Mouse (Mus musculus): ENCODE results near the gene Runx1.

Runx1 gene

GRCm38 (mm10) chr16:92645423-92646115 lies 180.4 kb downstream of the Runx1 start:
- no peak for DNase-seq

DNA sequence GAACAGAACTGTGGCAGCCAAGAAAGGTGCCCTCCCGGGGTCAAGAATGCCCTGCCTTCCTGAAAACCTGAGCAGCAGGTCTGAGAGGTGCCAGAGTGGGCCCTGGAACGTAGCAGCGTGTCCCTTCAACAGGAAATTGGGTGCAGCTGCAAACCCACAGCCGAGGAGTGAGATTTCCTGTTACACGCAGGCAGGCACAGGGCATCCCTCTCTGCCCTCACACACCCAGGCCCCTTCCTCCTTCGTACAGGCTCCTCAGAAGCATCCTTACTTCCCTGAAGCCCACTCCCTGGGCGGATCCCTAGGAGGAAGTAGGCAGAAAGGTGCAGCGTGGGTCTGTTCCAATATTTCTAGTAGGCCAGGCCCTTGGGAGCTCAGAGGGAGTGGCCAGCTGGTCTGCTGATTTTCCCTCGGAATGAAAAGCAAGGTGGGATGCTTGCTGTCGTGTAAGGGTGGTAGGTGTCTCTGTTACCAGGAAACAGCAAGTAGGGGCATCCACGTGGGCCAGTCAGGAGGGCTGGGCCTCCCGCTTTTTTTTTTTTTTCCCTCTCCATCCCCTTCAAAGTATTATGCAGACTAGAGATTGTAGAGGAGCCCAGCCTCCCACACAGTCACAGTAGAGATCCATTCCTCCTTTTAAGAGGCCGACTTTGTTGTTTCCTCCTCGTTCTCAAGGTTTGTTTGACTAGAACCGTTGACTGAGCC lies 181.1 kb downstream of the Runx1 start:
- DNase-seq, result no peak

GRCm38 (mm10) chr16:92644315-92644714 lies 181.6 kb downstream of the Runx1 start:
- no peak for DNase-seq

- no peak for DNase-seq
Observed at GRCm38 (mm10) chr16:92642283-92642682, 183.7 kb downstream of the Runx1 start.

DNA sequence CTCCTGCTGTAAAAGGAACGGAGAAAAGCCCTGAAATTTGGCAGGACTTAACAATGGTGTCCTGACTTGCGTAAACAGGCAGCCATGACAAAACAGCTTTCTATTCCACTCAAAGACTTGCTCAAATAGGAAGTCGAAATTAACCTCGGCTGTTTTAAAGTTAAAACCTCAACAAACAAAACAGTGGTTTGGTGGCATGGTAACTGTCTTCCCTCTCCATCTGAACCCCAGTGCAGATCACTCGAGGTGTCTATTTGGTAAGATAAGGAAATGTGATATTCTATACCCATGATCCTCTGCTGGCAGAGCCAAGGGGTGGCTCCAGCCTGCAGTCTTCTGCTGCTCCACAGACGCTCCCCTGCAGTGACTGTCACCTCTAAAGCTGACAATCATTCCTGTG lies 184.9 kb downstream of the Runx1 start:
- DNase-seq, result no peak

- no peak for DNase-seq
Observed at GRCm38 (mm10) chr16:92639093-92639492, 186.9 kb downstream of the Runx1 start.

DNA sequence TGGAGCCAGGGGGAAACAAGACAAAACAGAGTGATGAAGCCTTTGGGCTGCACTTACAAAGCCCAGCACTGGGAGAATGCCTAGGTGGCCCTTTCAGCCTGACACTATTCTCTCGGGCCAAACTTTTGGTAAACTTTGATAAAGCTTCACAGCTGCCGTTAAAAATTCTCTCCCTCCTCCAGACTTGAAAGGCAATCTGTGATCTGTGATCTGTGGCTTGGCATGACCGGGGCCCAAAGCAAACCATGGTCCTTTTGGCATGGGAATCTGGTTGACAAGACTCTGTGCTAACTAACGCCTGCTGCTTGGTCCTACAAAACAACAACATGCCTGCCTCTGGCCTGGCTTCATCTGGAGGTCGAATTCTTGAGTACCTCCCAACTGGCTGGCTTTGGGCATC lies 188.9 kb downstream of the Runx1 start:
- DNase-seq, result no peak

- no peak for DNase-seq
Observed at GRCm38 (mm10) chr16:92632115-92632763, 193.7 kb downstream of the Runx1 start.

DNA sequence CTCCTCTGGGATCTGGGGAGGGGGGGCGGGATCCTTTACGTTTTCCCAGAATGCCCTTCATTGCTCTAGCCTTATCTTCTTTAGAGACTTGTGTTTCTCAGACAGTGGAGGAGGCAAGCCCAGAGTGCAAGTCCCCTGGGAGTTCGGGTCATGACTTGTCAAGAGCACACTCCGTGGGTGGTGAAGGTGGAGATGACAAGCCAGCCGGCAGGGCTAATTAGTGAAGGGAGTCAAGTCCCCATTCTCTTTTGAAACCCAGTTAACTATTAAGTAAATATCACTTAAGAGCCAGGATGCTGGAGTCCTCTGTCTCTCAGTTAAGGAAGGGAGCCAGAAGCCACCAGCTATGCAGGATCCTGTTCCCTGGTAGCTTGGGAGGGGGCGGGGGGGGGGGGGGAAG lies 194.3 kb downstream of the Runx1 start:
- DNase-seq, result no peak

DNA sequence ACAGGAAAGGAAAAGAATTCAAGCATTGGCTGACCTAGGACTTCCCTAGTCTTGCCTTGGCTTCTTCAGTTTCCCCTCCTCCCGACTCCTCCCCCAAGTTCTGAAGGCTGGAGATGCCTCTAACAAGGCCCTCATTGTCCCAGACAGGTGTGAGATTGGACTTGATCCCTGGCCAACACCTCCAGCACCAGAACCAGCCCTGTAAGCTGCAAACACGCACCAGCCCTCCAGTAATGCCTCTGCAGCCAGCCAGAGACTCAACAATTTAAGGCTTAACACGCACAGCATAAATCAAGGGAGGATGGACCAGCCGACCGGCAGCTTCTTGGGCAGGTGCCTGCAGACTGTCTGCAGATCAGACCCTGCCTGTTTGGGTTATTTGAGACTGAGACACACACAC lies 195.0 kb downstream of the Runx1 start:
- DNase-seq, result no peak

- DNase-seq, result no peak
Observed at GRCm38 (mm10) chr16:92629829-92630228, 196.1 kb downstream of the Runx1 start.

DNA sequence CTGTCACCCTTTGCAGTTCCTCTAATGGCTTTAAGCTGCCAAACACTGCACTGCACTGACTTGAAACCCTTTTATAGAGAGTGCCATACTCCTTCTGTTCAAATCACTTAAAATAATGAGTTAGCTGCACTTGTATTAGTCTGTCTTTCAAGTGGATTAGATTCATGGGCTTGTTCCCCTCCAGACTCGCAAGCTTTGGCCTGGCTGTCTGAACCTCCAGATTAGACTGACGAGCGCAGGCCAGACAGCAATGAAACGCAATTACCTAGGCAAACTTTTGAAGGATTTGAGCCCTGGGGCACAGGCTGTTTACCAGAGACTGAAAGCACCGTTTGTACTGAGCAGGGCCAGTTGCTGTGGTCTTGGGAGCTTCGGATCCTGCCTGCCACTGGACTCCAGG lies 198.7 kb downstream of the Runx1 start:
- no peak for DNase-seq

DNA sequence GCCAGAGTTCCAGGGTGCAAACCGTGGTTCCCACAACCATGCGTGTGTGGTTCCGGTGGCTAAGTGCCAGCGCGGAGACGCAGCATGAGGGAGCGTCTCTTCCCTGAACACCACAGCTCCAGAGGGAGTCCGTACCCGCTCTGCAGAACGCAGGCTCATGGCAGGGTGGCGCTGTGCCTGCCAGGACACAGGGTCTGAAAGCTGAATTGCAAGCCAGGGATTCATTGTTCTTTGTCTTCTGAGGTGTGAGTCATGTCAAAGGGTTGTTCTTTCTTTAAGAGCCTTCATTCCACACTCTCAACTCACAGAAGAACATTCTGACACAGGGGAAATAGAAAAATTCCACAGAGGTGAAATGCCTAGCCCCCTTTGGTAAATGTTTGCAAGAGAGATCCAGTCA lies 202.0 kb downstream of the Runx1 start:
- no peak for DNase-seq

GRCm38 (mm10) chr16:92621859-92622258 lies 204.1 kb downstream of the Runx1 start:
- DNase-seq, result no peak

DNA sequence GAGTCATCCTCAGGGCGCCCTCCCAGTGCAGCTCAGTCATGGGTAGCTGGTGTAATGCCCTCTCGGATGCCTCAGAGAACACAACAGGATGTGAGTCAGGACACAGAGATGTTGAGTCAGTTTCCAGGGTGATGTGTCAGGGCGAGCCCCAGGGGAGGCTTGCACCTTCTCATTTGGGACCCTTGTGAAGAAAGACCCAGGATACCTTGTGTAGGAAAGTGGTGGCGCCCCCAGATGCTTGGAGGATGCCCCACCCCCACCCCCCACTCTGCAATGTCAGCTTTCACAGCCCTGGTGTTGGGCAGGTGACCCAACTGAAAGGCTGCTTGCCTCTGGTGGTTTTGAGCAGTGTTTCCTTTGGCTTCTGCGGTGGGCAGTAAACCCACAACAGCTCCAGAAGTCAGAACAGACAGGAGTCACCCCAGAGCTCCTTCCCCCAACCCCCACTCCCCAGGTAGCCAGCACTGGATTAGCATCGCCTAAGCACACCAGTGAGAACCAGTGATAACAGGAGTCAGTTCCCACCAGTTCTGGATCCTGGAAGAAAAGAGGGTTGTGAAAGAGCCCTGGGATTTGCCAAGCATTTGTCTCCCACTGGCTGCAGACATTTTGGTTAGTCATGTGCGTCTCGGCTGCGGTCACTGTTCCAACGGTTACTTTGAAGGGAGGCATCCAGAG lies 205.0 kb downstream of the Runx1 start:
- DNase-seq, result no peak

GRCm38 (mm10) chr16:92616839-92617238 lies 209.1 kb downstream of the Runx1 start:
- no peak for DNase-seq

- DNase-seq, result no peak
Observed at GRCm38 (mm10) chr16:92615234-92615799, 210.6 kb downstream of the Runx1 start.

- no peak for DNase-seq
Observed at GRCm38 (mm10) chr16:92612546-92612945, 213.4 kb downstream of the Runx1 start.

DNA sequence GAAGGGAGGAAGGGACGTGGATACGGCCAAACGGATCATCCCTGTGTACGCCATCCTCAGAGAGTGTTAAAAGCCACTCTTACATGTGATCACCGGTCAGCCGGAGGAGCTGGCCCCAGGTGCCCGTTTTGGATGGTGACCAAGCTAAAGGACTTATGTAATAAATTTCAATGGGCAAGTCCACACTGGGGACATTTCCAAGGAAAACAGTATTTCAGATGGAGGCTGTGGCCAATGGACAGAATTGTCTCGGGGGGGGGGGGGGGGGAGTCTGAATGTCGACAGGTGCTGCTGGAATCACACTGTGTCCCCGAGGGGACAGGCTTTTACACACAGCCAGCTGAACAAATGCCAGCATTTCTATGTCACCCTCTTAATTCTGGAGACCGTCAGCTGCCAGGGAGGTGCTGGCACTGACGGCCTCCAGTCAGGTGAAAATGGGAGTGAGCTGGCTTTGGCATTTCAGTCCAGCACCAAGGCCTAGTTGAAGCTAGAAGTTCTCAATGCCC lies 214.3 kb downstream of the Runx1 start:
- no peak for DNase-seq

GRCm38 (mm10) chr16:92610464-92610863 lies 215.5 kb downstream of the Runx1 start:
- no peak for DNase-seq

DNA sequence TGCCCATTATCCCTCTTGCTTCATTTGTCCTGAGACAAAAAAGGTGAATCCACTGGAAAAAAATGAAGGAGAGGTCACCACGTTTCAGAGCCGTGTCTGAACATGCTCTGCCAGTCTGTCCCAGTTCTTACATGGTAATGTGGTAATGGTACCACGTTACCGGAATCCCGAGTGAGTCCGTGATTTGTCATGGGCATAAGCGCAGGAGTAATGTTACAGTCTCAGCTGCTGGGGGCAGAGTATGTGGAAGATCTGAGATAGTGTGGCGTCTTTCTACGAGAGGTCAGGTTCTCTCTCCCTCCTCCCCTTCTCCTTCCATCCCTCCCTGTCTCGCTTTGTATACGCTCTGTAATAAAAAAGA lies 216.3 kb downstream of the Runx1 start:
- no peak for DNase-seq

- no peak for DNase-seq
Observed at GRCm38 (mm10) chr16:92609006-92609716, 216.8 kb downstream of the Runx1 start.

All from right cerebral cortex, postnatal 25 days (tissue).